Mouse (Mus musculus) lung, postnatal 14 days (tissue): ENCODE data around the gene Rgs7.
A peak's percentile ranks its signal among the peaks of the same experiment; 100 is the strongest.

ENCODE experiments used
- DNase-seq: peaks from one replicate; pipeline ENCODE4 v3.0.0; 2021

Rgs7 gene

GRCm38 (mm10) chr1:175143051-175143450 is 349.2 kb downstream of the Rgs7 start:
- no peak for DNase-seq

DNA sequence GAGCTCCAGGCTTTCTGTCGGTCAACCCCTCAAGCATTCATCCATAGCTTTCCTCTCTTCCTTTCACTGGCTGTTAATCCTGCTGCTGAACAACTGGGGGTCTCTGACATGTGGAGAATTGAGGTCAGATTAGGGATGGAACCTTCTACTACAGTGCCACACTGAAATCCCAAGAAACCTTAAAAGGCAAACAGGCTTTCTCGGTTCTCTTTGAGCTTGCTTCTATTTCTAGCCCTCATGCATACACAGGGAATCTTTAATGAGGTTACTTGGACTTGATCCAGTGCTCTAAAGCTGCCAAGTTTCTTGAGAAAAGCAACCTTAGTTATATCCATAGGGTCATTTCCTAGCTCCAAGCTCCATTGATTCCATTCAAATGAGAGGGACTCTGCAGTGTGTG is 363.8 kb downstream of the Rgs7 start:
- DNase-seq: no peak

DNA sequence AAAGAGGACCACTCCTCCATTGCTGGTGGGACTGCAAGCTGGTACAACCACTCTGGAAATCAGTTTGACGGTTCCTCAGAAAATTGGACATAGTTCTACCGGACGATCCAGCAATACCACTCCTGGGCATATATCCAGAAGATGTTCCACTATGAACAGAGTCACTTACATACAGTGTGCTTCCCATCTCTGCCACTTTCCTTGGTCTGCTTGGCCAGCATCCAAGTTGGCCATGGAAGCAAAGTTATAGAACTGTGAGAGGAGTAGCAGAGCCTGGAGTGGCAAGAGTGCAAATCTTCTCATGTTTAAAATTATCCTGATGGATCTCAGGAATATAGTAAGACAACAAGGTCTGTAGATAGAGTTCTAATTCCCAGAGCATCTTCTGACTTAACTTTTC is 367.9 kb downstream of the Rgs7 start:
- DNase-seq: no peak

GRCm38 (mm10) chr1:175118904-175119555 is 373.3 kb downstream of the Rgs7 start:
- DNase-seq: no peak

GRCm38 (mm10) chr1:175108270-175108860 is 383.9 kb downstream of the Rgs7 start:
- DNase-seq: no peak

- DNase-seq: no peak
Observed at GRCm38 (mm10) chr1:175106315-175106714, 386.0 kb downstream of the Rgs7 start.

DNA sequence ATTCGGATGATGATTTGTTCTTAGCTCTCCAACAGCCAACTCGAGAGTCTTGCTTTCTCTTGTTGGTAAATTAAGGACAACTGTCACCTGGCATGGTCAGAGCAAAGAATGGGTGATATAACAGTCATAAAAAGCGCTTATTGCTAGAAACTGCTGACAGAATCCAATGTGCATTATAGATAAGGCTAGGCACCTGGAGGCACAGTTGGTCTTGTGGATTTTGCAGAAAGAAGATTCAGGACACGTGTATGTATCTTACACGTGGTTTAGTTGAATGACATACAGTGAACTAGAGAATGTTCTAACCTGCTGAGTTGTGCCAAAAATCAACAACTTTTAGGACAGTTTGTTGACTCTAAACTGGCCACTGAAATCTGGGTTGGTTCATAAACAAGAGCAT is 386.9 kb downstream of the Rgs7 start:
- DNase-seq: no peak

GRCm38 (mm10) chr1:175097014-175097413 is 395.3 kb downstream of the Rgs7 start:
- no peak for DNase-seq

DNA sequence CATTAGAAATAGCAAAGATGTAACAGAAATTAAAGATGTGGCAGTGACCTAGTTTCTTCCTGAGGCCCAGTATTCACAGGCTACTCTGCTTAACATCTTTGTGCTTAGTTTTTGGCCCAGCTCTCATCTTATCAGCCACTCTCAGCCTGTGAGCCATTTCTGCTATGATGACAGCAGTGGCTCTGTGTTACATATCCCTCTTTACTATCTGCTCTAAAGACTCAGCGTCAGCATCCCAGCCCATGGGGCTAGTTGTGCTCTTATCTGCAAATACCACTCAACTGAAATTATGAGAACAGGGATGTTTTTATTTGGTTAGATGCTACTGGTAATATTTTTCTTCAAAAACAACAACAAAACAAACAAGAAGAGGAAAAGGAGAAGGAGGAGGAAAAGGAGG is 410.2 kb downstream of the Rgs7 start:
- no peak for DNase-seq

- DNase-seq: no peak
Observed at GRCm38 (mm10) chr1:175079819-175080608, 412.3 kb downstream of the Rgs7 start.

DNA sequence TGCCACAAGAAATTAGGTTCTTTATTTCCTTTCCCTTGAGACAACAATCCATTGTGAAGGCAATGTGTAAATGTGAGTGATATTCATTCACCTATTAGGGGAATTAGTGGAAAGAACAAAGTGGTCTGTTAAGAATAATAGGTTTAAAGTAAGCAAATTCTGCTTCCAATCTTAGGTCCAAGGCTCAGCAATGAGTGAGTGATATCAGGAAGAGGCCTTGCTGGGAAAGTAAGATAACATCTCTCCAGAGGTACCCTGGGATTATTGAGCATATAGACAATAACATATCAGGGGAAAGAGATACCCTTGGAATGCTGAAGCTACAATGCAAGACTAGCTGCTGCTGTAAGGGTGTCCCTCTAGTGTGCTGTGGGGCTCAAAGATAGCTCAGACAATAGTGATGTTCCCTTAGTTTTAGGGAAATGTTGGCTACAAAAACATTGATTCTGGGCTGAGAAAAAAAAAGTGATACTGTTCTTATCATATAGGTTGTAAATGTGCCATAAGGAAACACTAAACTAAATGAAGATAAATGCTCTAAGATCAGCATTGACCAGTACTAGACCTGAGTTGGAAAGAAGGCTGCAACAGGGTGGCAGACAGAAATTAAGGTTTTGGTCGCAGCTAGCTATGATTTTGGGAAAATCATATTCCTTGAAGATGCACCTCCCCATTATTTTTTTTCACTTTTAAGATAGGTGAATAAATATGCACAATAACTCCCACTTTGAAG is 418.6 kb downstream of the Rgs7 start:
- DNase-seq: no peak

DNA sequence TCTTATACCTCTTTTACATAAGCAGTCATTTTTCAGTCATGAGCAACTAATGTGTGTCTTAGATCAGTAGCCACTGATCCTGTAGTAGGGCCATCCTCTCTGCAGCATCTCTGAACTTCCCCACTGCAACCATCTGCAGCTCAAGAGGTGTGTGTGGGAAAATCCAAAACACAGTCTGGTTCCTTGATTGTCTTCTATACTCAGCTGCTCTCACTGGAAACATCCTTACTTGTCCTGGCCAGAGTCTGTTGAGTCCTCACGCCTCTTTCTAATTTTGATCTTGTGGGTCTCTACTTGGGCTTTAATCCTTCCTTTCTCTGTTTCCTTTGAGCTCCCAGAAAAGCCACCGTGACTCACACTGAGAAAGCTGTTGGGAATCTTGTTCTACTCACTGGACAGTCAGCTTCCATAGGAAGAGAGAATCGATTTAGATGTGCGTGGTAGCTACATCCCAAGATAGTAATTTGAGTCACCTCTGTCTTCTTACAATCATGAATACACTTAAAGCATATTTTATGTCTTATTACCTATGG is 422.5 kb downstream of the Rgs7 start:
- DNase-seq: no peak

DNA sequence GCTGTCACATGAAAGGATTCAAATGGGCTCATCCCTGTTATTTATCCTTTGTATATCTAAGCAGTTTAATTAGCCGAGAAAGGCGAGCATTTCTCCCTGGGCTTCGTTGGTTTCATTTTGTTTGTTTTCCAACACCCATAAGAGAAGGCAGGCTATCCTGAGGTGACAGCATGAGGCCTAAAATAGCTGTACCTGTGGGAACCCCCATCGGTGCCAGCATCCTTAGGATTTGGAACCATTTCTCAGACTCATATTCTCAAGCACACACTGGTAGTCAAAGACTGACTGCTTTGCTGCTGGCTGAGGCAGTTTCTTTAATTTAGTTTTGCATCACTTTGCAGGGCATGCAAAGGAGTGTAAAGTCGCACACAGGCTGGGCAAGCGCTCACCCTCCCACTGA is 443.2 kb downstream of the Rgs7 start:
- DNase-seq: no peak

DNA sequence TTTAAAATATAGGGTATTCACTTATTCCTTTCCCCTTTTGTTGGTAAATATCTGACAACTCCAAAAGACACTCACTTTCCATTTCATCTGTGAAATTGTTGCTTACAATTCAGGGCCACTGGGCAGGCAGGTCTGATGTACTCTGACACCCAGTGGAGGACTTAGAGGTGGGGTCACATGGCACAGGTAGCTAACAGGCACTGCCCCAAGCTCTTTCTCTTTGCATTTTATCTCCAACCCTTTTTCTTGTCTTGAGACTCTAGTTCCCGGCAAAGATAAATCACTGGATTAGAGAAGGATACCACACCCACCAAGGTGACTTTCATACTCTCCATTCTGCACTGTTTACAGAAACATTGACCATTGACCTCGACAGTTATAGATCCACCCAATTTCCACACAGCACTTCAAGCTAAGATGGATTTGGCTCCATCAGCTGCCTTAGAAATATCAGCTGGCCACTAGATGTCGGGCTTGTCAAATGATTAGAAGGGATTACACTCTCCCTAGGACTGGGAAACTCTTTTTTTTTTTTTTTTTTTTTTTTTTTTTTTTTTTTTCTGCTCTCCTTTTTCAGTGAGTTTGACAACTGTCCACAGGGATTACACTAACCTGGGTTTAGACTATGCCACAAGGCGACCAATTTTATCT is 451.0 kb downstream of the Rgs7 start:
- DNase-seq: peak; percentile 49

- no peak for DNase-seq
Observed at GRCm38 (mm10) chr1:175040038-175040437, 452.3 kb downstream of the Rgs7 start.

DNA sequence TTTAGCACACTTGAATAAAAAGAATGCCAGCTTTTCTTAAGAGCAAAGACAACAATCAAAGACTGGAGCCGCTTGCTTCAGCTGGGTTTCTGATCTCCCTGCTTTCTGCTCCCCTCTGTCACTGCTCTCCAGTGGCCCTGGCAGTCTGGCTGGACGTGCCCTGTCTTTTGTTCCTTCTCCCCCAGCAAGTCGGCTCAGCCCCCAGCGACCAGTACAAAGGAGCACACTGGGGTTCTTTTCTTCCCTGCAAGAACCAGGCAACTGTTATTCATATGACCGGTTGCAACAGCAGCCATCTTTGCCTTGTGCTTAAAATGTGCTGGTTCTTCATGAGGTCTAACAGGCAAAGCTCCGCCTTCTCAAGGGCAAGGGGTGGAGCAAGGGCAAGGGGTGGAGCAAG is 452.7 kb downstream of the Rgs7 start:
- no peak for DNase-seq

DNA sequence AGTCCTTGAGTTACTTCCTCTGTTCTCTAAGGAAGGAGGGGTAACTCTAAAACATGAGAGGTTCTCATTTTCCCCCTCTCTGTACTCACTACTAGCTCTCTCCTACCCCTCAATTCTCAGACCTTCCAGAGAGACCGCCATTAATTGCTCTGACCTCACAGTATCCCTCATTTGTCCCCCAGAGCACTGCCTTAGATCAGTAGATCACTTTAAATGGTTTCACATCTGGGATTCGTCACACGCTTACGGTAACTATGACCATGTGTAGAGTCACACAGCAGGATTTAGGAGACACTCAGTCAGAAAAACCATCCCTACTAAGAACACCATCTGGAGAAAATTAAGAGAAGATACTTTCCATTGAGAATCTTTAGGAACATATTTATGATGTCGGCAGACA is 456.8 kb downstream of the Rgs7 start:
- no peak for DNase-seq

GRCm38 (mm10) chr1:175032015-175032414 is 460.3 kb downstream of the Rgs7 start:
- DNase-seq: no peak

- no peak for DNase-seq
Observed at GRCm38 (mm10) chr1:175028716-175029204, 463.5 kb downstream of the Rgs7 start.

GRCm38 (mm10) chr1:175028267-175028666 is 464.0 kb downstream of the Rgs7 start:
- no peak for DNase-seq

GRCm38 (mm10) chr1:175025781-175026309 is 466.5 kb downstream of the Rgs7 start:
- no peak for DNase-seq

- DNase-seq: no peak
Observed at GRCm38 (mm10) chr1:175024136-175024535, 468.2 kb downstream of the Rgs7 start.
